Mouse (Mus musculus) brown adipose tissue, adult 24 weeks (tissue): ENCODE data around the gene Trmt13. TPM values are rescaled to one million over a fixed set of nuclear protein-coding genes. Genes with fewer than 3 reads are reported as not detected.
A peak's percentile ranks its signal among the peaks of the same experiment; 100 is the strongest.
"Not testable (repeated sequence)": the region's sequence is repeated elsewhere in the genome, so short reads cannot be mapped to it uniquely, and the experiment has no call there.

Source experiments
- H3K27ac ChIP-seq: fragments of 200-500 bp; replicated peaks from 2 replicates; pipeline ENCODE4 v1.5.1; 2012; ENCODE audit warnings: low read depth, mild to moderate bottlenecking, low read length
- H3K4me1 ChIP-seq: fragments of 200-500 bp; 2 replicates; pipeline ENCODE4 v1.6.1; 2012; ENCODE audit warnings: low read length, mixed read lengths; ENCODE audit not compliant: control insufficient read depth, insufficient read depth, insufficient read length
- H3K4me3 ChIP-seq: fragments of 200-500 bp; 2 replicates; pipeline ENCODE4 v1.5.1; 2012; ENCODE audit warnings: low read depth, mild to moderate bottlenecking, low read length, moderate library complexity; ENCODE audit not compliant: insufficient read depth
- polyA plus RNA-seq: library from polyadenylated mRNA; stranded (reverse); fragments of >200 nt; gene quantifications from 2 replicates; pipeline ENCODE4 v1.2.4, GENCODE M21; 2012; ENCODE audit not compliant: missing spikeins, insufficient read depth, insufficient read length

Gene Trmt13
- polyA plus RNA-seq, 1 experiment, result 6.0 TPM

DNA sequence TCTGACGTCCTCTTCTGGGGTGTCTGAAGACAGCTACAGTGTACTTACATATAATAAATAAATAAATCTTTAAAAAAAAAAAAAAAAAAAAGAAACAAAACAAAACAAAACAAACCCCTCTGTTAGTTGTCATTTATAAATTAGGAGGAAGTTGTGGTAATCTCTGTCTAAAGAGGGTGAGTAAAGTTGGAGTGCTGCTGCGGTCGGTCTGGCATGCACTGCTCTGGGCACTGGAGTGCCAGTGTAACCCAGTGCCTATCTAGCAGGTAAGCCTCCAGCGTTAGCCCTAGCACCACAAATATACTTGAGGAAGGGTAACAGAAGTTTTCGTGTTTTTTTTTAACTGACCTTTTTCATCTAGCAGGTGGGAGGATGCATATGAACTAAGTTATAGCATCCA, 13.4 kb downstream of the Trmt13 start:
- H3K4me1 ChIP-seq, result no peaks in the 10 kb centered on the region

DNA sequence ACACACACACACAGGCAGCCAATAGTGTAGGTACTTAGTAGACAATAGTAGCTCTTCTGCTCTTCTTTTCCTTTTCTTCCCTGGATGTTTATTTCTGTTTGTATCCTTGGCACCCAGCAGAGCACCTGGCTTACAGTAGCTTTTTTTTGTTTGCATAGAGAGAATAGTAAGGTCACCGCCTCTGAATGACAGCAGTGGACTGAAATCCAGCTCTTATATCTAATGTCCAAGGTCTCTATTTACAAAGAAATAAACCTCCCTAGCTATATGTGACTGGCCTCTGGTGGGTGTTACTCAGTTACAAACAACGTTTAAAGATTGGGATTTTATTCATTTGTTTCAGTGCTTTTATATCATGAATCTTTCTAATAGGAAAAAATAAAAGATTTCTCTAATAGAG, 14.7 kb downstream of the Trmt13 start:
- Histone ChIP-seq H3K4me1 (no peaks in the 10 kb centered on the region), H3K27ac (no peak overlapping the region), H3K4me3 (no peak overlapping the region)

More for the DNA sequence above, 13.4 kb downstream of the Trmt13 start:
- no peak overlapping the region for H3K4me3 ChIP-seq
- no peak overlapping the region for H3K27ac ChIP-seq

- Histone ChIP-seq H3K4me3 (peak overlapping the region; percentile 78), H3K4me1 (no peaks in the 10 kb centered on the region), H3K27ac (no peak overlapping the region)
These were observed 18.8 kb downstream of the Trmt13 start for GRCm38 (mm10) chr3:116595603-116595991.

DNA sequence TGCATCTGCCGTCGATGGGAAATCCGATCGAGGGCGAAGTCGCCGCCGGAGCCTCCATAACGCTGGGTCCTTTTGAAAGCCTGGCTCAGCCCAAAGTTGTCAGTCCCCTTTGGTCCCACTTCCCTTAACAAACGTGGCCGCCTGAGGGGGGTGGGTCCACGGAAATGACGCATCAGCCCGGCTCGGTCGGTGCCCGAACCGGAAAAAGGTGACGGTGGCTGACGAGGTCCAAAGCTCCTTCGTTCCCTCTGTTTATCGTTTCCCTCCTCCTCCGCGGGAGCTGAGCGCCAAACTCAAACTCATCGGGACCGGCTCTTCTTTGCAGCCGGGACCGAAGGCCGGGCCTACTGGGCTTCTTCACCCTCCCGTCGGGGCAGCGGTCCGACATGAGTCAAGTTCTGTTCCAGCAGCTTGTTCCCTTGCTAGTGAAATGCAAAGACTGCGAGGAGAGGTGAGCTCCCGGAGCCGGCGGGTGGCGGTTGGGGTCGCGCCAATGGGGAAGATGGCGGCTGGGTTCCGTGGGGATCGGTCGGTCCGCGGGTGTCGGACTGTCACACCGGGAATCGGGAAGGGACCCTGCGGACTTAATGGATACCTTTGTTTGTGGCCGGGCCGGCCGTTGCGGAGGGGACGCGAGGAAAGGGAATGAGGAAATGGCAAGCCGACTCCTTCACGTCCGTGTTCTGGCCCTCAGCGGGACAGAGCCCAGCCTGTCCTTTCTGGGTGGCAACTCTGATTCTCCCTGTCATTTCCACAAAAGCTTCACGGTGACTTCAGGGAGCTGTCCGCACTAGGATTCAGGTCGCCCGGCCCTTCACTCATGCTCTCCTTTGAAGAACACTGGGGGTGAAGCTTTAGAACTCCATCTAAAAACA, 19.4 kb downstream of the Trmt13 start, which contains the start of gene Sass6:
Gene Sass6, plus strand, starts transcription at position 255 of the 875 bp plus-strand sequence.
- H3K4me1 ChIP-seq, result no peaks in the 10 kb centered on the region
- H3K4me3 ChIP-seq, result peak within 1 kb of the TSS; percentile 91
- H3K27ac ChIP-seq, result peak within 1 kb of the TSS; percentile 85

- Histone ChIP-seq H3K4me3 (peak overlapping the region; percentile 91), H3K4me1 (no peaks in the 10 kb centered on the region), H3K27ac (peak overlapping the region; percentile 85)
These were observed 20.2 kb downstream of the Trmt13 start for GRCm38 (mm10) chr3:116594076-116594727.

DNA sequence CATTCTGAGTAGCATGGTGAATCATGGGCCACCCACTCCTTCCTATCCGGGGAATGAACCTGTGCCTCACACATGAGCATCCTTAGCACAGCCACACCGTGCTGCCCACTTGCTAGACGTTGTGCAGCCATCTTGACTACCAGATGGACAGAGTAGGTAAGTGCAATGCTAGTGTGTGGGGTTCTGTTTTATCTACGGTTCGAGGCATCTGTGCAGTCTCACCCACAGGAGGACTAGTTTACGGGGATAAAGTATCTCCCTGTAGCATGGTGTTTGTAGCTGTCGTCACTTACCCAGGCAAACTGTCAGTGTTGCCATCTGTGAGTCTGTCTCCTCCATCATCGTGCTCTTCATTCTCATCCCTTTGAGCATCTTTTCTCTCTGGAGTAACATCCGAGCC, 32.2 kb downstream of the Trmt13 start:
- Histone ChIP-seq H3K27ac (no peak overlapping the region), H3K4me1 (no peaks in the 10 kb centered on the region), H3K4me3 (no peak overlapping the region)

DNA sequence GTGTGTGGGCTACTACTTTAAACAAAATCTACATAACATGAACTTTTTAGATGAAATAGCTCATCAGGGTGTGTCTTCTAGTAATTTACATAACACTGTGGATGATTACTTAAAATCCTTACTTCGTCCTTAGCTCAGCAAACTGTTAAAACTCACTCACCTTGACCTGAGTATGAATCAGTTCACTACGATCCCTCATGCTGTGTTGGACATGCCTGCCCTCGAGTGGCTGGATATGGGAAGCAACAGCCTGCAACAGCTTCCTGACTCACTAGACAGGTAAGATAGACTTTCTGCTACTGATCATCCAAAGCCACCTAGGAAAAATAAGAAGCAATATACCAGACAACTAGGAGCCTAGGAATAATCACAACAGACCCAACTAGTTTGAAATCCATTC, 37.1 kb downstream of the Trmt13 start:
- Histone ChIP-seq H3K4me1 (no peaks in the 10 kb centered on the region), H3K27ac (no peak overlapping the region), H3K4me3 (no peak overlapping the region)

DNA sequence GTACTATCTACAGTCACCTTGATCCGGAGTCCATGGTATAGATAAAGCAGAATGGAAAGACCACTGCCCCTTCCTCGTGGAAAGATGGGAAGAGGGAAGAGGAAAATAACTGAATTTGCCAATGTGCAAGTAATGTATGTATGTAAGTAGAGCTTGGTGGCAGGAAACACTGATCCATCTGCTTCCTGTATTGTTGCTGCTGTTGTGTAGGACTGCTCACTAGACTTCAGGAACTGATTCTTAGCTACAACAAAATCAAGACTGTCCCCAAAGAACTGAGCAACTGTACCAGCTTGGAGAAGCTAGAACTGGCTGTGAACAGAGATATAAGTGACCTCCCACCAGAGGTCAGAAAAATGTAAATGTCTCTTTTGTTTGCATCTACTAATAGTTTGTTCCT, 43.8 kb downstream of the Trmt13 start:
- Histone ChIP-seq H3K27ac (no peak overlapping the region), H3K4me3 (no peak overlapping the region), H3K4me1 (no peaks in the 10 kb centered on the region)

GRCm38 (mm10) chr3:116563095-116563492, 51.3 kb downstream of the Trmt13 start:
- Histone ChIP-seq H3K4me1 (peaks cover 9% of the 10 kb centered on the region), H3K4me3 (peak overlapping the region; percentile 57), H3K27ac (peak overlapping the region; percentile 98)

GRCm38 (mm10) chr3:116562408-116563094, 51.8 kb downstream of the Trmt13 start, which contains the start of gene Lrrc39:
Lrrc39 (plus strand) TSS chr3:116562973.
- Histone ChIP-seq H3K27ac (peak within 1 kb of the TSS; percentile 98), H3K4me3 (peak within 1 kb of the TSS; percentile 57), H3K4me1 (peaks cover 9% of the 10 kb centered on the region)

DNA sequence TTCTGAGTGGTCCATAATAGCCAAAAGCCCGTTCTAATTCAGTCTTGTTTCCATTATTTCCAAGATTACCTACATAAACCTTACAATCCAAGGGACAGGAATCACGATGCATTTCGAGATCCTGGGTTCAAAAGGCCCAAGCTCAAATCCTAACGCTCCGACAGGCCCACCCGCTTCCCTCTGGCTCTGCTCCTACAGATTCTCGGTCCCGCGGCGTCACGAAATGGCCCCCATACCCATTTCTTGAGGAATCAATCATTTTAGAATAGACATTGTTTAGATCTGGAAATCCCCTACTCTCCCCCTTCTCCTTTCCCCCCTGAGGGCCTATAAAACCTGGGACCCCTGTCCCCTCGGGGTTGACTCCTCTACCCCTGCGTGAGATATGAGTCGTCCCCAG, 53.1 kb downstream of the Trmt13 start:
- H3K4me1 ChIP-seq, H3K4me3 ChIP-seq, H3K27ac ChIP-seq: not testable (repeated sequence)

- H3K27ac ChIP-seq, result no peak overlapping the region
- no peak overlapping the region for H3K4me3 ChIP-seq
- no peaks in the 10 kb centered on the region for H3K4me1 ChIP-seq
These were observed 63.0 kb downstream of the Trmt13 start for GRCm38 (mm10) chr3:116551362-116551761.

DNA sequence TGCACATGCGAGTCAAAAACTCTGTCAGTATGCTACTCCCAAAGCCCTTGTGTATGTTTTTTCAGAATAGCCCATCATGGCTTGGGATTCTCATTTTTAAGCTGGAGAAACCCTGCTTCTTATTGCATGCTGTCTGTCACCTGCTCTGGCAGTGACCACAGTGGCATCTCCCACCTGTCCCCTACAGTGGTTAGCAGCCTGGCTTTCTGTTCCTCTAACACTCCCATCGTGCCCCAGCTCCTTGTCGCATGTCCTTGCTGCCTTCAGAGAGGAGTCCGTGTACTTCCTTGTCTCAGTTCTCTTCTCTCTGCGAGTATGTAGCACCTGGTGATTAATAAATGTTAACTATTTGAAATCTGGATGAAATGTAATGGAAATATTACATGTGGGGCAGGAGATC, 67.0 kb downstream of the Trmt13 start:
- Histone ChIP-seq H3K4me3 (no peak overlapping the region), H3K4me1 (no peaks in the 10 kb centered on the region), H3K27ac (no peak overlapping the region)

DNA sequence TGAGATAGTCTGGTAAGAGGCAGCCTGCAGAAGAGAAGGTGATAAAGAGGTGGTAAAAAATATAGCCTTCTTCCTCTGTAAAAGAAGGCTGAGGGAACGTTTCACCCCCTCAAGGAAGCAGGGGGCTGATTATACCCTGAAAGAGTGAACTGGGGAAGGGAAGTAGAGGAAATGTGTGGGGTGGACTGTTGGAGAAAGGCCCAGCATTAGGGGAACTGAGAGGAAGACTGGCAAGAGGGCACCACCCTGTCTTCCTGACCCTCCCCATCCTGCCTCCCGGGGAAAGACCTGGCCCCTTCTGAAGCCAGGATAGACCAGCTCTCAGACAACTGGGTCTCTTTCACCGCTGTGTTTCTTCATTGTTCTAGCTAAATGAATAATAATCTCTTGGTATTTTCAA, 71.9 kb downstream of the Trmt13 start:
- Histone ChIP-seq H3K27ac (no peak overlapping the region), H3K4me3 (no peak overlapping the region), H3K4me1 (no peaks in the 10 kb centered on the region)

GRCm38 (mm10) chr3:116542070-116542469, 72.3 kb downstream of the Trmt13 start:
- no peak overlapping the region for H3K27ac ChIP-seq
- H3K4me1 ChIP-seq, result no peaks in the 10 kb centered on the region

More at GRCm38 (mm10) chr3:116542070-116542469, 72.3 kb downstream of the Trmt13 start:
- no peak overlapping the region for H3K4me3 ChIP-seq
